Mouse (Mus musculus) embryonic fibroblast, embryonic 13.5 days (primary cell): ENCODE measurements around the gene Ramp3.

ENCODE experiments used
- CTCF ChIP-seq: IDR thresholded peaks from 2 replicates; pipeline ENCODE4 v1.5.1; 2011; ENCODE audit warnings: mild to moderate bottlenecking, control low read depth, low read length, moderate library complexity, borderline replicate concordance; ENCODE audit not compliant: insufficient read depth
- POLR2A ChIP-seq: IDR thresholded peaks from 2 replicates; pipeline ENCODE4 v1.6.1; 2011; ENCODE audit warnings: low read depth, mild to moderate bottlenecking, control low read depth, low read length, moderate library complexity

- no peak for TF ChIP-seq POLR2A
- no peak for TF ChIP-seq CTCF
Measured at GRCm38 (mm10) chr11:6688888-6689287, 30.6 kb downstream of the Ramp3 start.
